Mouse (Mus musculus): Measurements from ENCODE around the gene Scube3. TPM values are rescaled to one million over a fixed set of nuclear protein-coding genes. Genes with fewer than 3 reads are reported as not detected.

The Scube3 gene
- polyA plus RNA-seq, 1 experiment from 2014 or later: 8.1 TPM

DNA sequence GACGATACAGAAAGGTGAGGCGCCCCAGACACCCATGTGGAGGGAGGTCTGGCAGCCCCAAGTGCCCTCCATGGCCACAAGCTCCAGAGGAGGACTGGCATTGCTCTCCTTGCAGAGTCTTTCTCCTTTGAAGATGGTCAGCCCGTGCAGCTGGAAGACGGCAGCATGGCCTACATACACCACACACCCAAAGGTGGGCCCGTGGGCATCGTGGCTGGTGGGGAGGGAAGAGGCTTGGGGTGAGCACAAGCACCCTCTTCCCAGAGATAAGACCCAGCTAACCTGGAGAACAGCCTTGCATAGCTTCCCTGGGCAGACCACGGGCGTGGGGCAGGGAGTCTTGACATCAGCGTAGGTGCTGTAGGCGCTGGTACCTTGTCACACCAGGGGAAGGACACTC, 53.1 kb downstream of the Scube3 start:
- ATAC-seq (ENCODE audit: low read depth): no peak
- no peak overlapping the region for H3K27ac ChIP-seq (replicated peaks; ENCODE audit: low read depth, low read length)
- H3K4me2 ChIP-seq (ENCODE audit: low read depth, low read length): no peak overlapping the region
- no peak overlapping the region for H3K4me3 ChIP-seq (ENCODE audit: low read depth, low read length)
- H3K4me1 ChIP-seq (ENCODE audit: control insufficient read depth, insufficient read depth, low read length): no peaks in the 10 kb centered on the region
- no peak for DNase-seq (ENCODE audit: low spot score)
- H3K9ac ChIP-seq (ENCODE audit: low read depth, low read length): no peak overlapping the region
- H3K9me3 ChIP-seq (ENCODE audit: control insufficient read depth, low read length): no peaks in the 10 kb centered on the region
- H3K36me3 ChIP-seq (ENCODE audit: control insufficient read depth, insufficient read depth, low read length): peaks cover 87% of the 10 kb centered on the region
- over 99% methylated on average over 9 of the region's 10 CpGs for WGBS
- no peaks in the 10 kb centered on the region for H3K27me3 ChIP-seq (replicated peaks; ENCODE audit: control insufficient read depth, insufficient read depth, low read length)

DNA sequence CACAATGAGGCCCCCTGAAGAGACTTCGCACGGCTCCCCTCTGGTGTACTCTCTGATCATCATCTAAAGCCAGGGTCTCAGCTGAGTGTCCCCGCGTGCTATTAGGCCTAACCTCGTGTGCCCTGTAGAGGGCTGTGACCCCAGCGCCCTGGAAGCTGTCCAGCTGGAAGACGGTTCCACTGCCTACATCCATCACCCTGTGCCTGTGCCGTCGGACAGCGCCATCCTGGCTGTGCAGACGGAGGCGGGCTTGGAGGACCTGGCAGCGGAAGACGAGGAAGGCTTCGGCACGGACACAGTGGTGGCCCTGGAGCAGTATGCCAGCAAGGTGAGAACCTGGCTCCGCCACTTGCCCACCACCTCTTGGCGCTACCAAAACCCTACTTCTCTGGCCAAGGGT, 55.7 kb downstream of the Scube3 start:
- Histone ChIP-seq H3K9ac (ENCODE audit: low read depth, low read length) (no peak overlapping the region), H3K9me3 (ENCODE audit: control insufficient read depth, low read length) (no peaks in the 10 kb centered on the region), H3K27me3 (replicated peaks; ENCODE audit: control insufficient read depth, insufficient read depth, low read length) (no peaks in the 10 kb centered on the region), H3K4me1 (ENCODE audit: control insufficient read depth, insufficient read depth, low read length) (no peaks in the 10 kb centered on the region), H3K4me3 (ENCODE audit: low read depth, low read length) (no peak overlapping the region), H3K4me2 (ENCODE audit: low read depth, low read length) (no peak overlapping the region), H3K27ac (replicated peaks; ENCODE audit: low read depth, low read length) (no peak overlapping the region), H3K36me3 (ENCODE audit: control insufficient read depth, insufficient read depth, low read length) (peaks cover 88% of the 10 kb centered on the region)
- ATAC-seq (ENCODE audit: low read depth) (no peak), DNase-seq (ENCODE audit: low spot score) (no peak)
- WGBS: 79% methylated on average over 18 of the region's 18 CpGs

DNA sequence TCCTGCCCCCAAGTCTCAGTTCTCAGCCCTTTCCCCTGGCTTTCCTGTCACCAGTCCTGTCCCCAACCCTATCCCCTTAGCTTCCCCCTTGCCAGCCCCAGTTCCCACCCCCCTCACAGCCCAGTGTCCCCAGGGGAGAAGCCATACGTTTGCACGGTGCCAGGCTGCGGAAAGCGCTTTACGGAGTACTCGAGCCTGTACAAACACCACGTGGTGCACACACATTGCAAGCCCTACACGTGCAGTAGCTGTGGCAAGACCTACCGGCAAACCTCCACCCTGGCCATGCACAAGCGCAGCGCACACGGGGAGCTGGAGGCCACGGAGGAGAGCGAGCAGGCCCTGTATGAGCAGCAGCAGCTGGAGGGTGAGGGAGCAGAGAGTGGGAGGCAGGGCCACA, 60.0 kb downstream of the Scube3 start:
- no peak overlapping the region for H3K9ac ChIP-seq (ENCODE audit: low read depth, low read length)
- peaks cover 68% of the 10 kb centered on the region for H3K36me3 ChIP-seq (ENCODE audit: control insufficient read depth, insufficient read depth, low read length)
- no peaks in the 10 kb centered on the region for H3K9me3 ChIP-seq (ENCODE audit: control insufficient read depth, low read length)
- no peak overlapping the region for H3K4me2 ChIP-seq (ENCODE audit: low read depth, low read length)
- peaks cover 2% of the 10 kb centered on the region; the same call in 1 of the 2 replicates for H3K4me1 ChIP-seq (ENCODE audit: control insufficient read depth, insufficient read depth, low read length)
- H3K27me3 ChIP-seq (replicated peaks; ENCODE audit: control insufficient read depth, insufficient read depth, low read length): no peaks in the 10 kb centered on the region
- no peak for DNase-seq (ENCODE audit: low spot score)
- no peak overlapping the region for H3K27ac ChIP-seq (replicated peaks; ENCODE audit: low read depth, low read length)
- ATAC-seq (ENCODE audit: low read depth): no peak
- no peak overlapping the region for H3K4me3 ChIP-seq (ENCODE audit: low read depth, low read length)
- WGBS: 71% methylated on average over 14 of the region's 14 CpGs

DNA sequence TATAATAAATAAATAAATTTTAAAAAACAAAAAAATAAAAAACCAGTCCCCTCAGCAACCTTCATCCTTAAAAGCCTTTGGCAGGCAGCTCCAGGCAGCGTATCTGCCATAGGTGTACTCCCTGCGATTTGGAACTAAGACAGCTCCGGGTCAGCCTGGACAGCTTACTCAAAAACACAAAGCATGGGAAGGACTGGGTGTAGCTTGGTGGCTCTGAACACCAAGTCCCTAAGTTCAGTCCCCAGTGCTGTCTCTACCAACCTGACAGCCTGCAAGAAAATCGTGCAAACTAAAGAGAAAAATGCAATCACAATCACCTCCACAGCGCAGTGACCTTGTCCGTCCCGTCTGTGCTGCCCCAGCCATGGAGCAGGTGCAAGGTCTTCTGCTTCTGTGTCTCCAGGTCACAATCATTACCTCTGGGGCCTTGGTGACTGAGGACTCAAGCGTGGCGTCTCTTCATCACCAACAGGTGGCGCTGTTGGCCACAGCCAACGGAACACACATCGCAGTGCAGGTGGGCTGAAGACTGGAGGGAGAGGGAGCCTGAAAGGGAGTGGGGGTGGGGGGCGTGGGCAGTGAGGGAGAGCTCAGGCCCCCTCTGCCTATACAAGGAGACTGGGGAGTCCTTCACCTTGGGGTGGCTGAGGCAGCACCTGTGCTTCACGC, 62.2 kb downstream of the Scube3 start:
- Histone ChIP-seq H3K9me3 (ENCODE audit: control insufficient read depth, low read length) (no peaks in the 10 kb centered on the region), H3K4me1 (ENCODE audit: control insufficient read depth, insufficient read depth, low read length) (peaks cover 16% of the 10 kb centered on the region), H3K27ac (replicated peaks; ENCODE audit: low read depth, low read length) (no peak overlapping the region), H3K36me3 (ENCODE audit: control insufficient read depth, insufficient read depth, low read length) (peaks cover 51% of the 10 kb centered on the region), H3K27me3 (replicated peaks; ENCODE audit: control insufficient read depth, insufficient read depth, low read length) (no peaks in the 10 kb centered on the region), H3K4me2 (ENCODE audit: low read depth, low read length) (no peak overlapping the region), H3K4me3 (ENCODE audit: low read depth, low read length) (no peak overlapping the region), H3K9ac (ENCODE audit: low read depth, low read length) (no peak overlapping the region)
- DNase-seq (ENCODE audit: low spot score) (peak; percentile 63), ATAC-seq (ENCODE audit: low read depth) (no peak)
- WGBS: 38% methylated on average over 14 of the region's 14 CpGs

DNA sequence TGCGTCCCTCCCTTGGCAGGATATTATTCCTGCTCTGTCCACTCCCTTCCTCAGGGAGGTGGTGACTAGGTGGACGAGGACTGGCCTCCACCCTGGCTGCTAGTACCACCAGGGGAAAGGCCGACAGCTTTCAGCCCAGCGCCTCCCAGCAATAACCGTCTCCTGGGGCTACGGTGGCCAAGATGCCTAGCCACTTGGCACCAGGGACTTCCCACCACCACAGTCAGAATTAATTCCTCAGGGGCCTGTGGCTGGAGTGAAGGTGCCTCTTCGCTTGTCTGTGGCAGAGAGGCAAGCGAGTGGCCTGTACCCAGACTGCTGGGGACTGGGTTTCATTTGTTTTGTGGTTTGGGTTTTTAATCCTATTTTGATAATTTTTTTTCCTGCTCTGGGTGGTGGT, 63.5 kb downstream of the Scube3 start:
- Histone ChIP-seq H3K27ac (replicated peaks; ENCODE audit: low read depth, low read length) (no peak overlapping the region), H3K9ac (ENCODE audit: low read depth, low read length) (no peak overlapping the region), H3K27me3 (replicated peaks; ENCODE audit: control insufficient read depth, insufficient read depth, low read length) (no peaks in the 10 kb centered on the region), H3K9me3 (ENCODE audit: control insufficient read depth, low read length) (no peaks in the 10 kb centered on the region), H3K4me2 (ENCODE audit: low read depth, low read length) (no peak overlapping the region), H3K36me3 (ENCODE audit: control insufficient read depth, insufficient read depth, low read length) (peaks cover 38% of the 10 kb centered on the region), H3K4me3 (ENCODE audit: low read depth, low read length) (no peak overlapping the region), H3K4me1 (ENCODE audit: control insufficient read depth, insufficient read depth, low read length) (peaks cover 16% of the 10 kb centered on the region)
- 86% methylated on average over 8 of the region's 8 CpGs for WGBS
- DNase-seq (ENCODE audit: low spot score): no peak
- ATAC-seq (ENCODE audit: low read depth): no peak

DNA sequence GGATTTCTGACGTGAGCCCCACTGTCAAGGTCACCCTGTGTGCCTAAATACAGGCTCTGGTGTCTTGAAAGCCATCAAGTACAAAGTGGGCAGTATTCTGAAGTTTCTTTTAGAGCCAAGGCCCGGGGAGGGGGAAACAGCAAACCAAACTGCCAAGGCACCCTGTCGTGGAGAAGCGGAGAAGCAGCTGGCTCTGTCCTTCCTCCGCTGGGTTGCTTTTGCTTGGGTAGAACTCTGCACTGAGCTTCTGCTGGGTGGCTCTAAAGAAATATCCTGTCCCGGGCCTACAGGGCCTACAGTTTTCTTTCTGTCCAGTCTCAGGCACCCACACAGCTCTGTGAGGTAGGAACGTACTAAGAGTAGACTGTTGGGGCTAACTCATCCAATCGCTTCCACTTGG, 65.2 kb downstream of the Scube3 start:
- no peak for DNase-seq (ENCODE audit: low spot score)
- Histone ChIP-seq H3K27me3 (replicated peaks; ENCODE audit: control insufficient read depth, insufficient read depth, low read length) (no peaks in the 10 kb centered on the region), H3K36me3 (ENCODE audit: control insufficient read depth, insufficient read depth, low read length) (peaks cover 22% of the 10 kb centered on the region), H3K9ac (ENCODE audit: low read depth, low read length) (peak overlapping the region; percentile 69), H3K27ac (replicated peaks; ENCODE audit: low read depth, low read length) (peak overlapping the region; percentile 79), H3K4me3 (ENCODE audit: low read depth, low read length) (no peak overlapping the region), H3K9me3 (ENCODE audit: control insufficient read depth, low read length) (no peaks in the 10 kb centered on the region), H3K4me2 (ENCODE audit: low read depth, low read length) (peak overlapping the region; percentile 78), H3K4me1 (ENCODE audit: control insufficient read depth, insufficient read depth, low read length) (peaks cover 16% of the 10 kb centered on the region)
- WGBS: 60% methylated on average over 8 of the region's 8 CpGs
- no peak; the same call in none of the 2 replicates for ATAC-seq (ENCODE audit: low read depth)

DNA sequence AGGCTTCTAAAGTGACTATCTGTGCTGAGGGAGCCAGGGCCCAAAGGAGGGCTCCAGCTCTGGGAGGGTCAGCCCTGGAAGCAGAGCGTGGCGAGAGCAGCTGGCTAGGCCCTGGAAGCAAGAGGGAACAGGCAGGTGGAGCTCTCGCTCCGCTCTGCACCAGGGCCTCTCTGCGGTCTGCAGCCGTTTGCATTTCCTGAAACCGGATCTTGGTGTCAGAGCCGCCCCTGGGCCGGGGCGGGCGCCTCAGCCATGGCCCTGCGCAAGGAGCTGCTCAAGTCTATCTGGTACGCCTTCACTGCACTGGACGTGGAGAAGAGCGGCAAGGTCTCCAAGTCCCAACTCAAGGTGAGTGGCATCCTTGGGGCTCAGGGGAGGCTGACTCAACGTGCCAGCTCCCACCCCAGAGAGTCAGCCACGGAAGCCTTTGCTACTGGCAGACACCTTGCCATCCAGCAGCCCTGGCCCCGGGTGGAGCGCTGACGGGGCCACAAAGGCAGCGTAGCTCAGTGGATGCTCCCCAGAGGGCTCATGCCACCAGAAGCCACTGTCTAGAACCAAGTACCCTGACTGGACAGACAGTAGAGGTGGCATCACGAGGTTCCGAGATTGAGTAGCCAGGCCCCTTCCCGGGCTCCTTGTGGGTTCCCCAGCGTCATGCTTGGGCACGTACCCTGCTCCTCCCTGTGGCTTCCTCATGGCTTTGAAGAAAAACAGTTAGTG, 65.8 kb downstream of the Scube3 start, which contains the start of gene Def6:
Gene Def6 (plus strand): TSS at position 188 of the 723 bp plus-strand sequence.
- H3K9ac ChIP-seq (ENCODE audit: low read depth, low read length): peak within 1 kb of the TSS; percentile 69
- H3K27ac ChIP-seq (replicated peaks; ENCODE audit: low read depth, low read length): peak within 1 kb of the TSS; percentile 79
- peak within 1 kb of the TSS; percentile 42 for H3K4me3 ChIP-seq (ENCODE audit: low read depth, low read length)
- 15% methylated on average over 19 of the region's 26 CpGs for WGBS
- DNase-seq (ENCODE audit: low spot score): peak; percentile 96
- peak within 1 kb of the TSS; percentile 78 for H3K4me2 ChIP-seq (ENCODE audit: low read depth, low read length)
- ATAC-seq (ENCODE audit: low read depth): peak; percentile 94
- H3K9me3 ChIP-seq (ENCODE audit: control insufficient read depth, low read length): no peaks in the 10 kb centered on the region
- H3K27me3 ChIP-seq (replicated peaks; ENCODE audit: control insufficient read depth, insufficient read depth, low read length): no peaks in the 10 kb centered on the region
- H3K4me1 ChIP-seq (ENCODE audit: control insufficient read depth, insufficient read depth, low read length): peaks cover 16% of the 10 kb centered on the region
- H3K36me3 ChIP-seq (ENCODE audit: control insufficient read depth, insufficient read depth, low read length): peaks cover 16% of the 10 kb centered on the region

DNA sequence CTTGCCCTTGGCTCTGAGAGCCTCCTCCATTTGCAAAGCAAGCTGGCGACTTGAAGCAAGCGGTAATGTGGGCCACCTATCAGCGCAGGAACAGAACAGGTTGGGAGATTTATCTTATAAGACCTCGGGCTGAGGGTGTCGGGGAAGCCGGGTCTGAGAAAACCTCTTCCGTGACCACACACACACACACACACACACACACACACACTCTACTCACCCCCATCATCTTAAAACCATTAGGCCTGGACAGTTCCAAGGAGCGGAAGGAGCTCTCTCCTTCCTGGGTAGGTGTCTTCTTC, 66.3 kb downstream of the Scube3 start:
- no peak for DNase-seq (ENCODE audit: low spot score)

More for the DNA sequence above, 66.3 kb downstream of the Scube3 start:
- Histone ChIP-seq H3K4me3 (ENCODE audit: low read depth, low read length) (peak overlapping the region; percentile 42), H3K4me1 (ENCODE audit: control insufficient read depth, insufficient read depth, low read length) (peaks cover 16% of the 10 kb centered on the region), H3K27ac (replicated peaks; ENCODE audit: low read depth, low read length) (peak overlapping the region; percentile 79; the same call in 1 of the 2 replicates), H3K36me3 (ENCODE audit: control insufficient read depth, insufficient read depth, low read length) (peaks cover 11% of the 10 kb centered on the region), H3K9ac (ENCODE audit: low read depth, low read length) (peak overlapping the region; percentile 69), H3K4me2 (ENCODE audit: low read depth, low read length) (peak overlapping the region; percentile 78), H3K9me3 (ENCODE audit: control insufficient read depth, low read length) (no peaks in the 10 kb centered on the region), H3K27me3 (replicated peaks; ENCODE audit: control insufficient read depth, insufficient read depth, low read length) (no peaks in the 10 kb centered on the region)
- ATAC-seq (ENCODE audit: low read depth): no peak
- WGBS: 80% methylated on average over 8 of the region's 8 CpGs
